Comparison of ENCODE assay signal across 9 mouse cellular contexts in genomic region chr4:119140126-119140525, GRCm38 (mm10). TPM values are rescaled to one million over a fixed set of nuclear protein-coding genes. Genes with fewer than 3 reads are reported as not detected.
DNase-seq lines count a peak whose midpoint lies in the region; ATAC-seq and TF ChIP-seq lines count a peak whose summit lies in the region.
"Had no signal": no experiment of that assay in that cellular context is flagged by ENCODE, and none has a peak within 500 bp of the region (broad histone marks: within the 10 kb centered on the region; RNA-seq: fewer than 3 reads in every experiment).

No protein-coding gene starts in this region.

- intact Hi-C loops in gastrocnemius, adult 2 months (cut with DNase I) = no loop called here
- intact Hi-C loops in gastrocnemius, postnatal 14 days (cut with DNase I; ENCODE audit: low total_unique reads) = no loop called here

- no peak overlapping the region for H3K27ac ChIP-seq in gastrocnemius, adult 2 months
- H3K27ac ChIP-seq: limb, embryonic 12.5 days had no signal

- no peak for DNase-seq in gastrocnemius, adult 2 months
- no peak for DNase-seq in gastrocnemius, postnatal 14 days
- DNase-seq in A20 (ENCODE audit: low read depth, low spot score) = peak; percentile 62
- DNase-seq in R1 (ENCODE audit: low read depth, low spot score) = peak; percentile 88
- no peak for DNase-seq in right cerebral cortex, postnatal 25 days
- no peak for DNase-seq in layer of hippocampus, adult 8-10 months (ENCODE audit: low spot score in 2 of 2)

- peak; percentile 81 for TF ChIP-seq CTCF in gastrocnemius, adult 2 months (IDR thresholded peaks at IDR 0.05)

- ATAC-seq in erythroid progenitor cell, adult 5-6 weeks (replicated peaks; ENCODE audit: low FRiP score, poor library complexity, severe bottlenecking) = peak; percentile 39; the same call in 1 of the 2 replicates
- ATAC-seq in megakaryocyte, adult 5-6 weeks (ENCODE audit: poor library complexity, severe bottlenecking) = peak; percentile 90

- H3K4me3 ChIP-seq in gastrocnemius, adult 2 months = no peak overlapping the region
- H3K4me3 ChIP-seq: limb, embryonic 12.5 days had no signal

RNA-seq across cellular contexts. Expression of gene Slc2a1, which starts 31.6 kb away (rescaled TPM):
- 1 to 10 TPM; 5.1 to 6.3 TPM for total RNA-seq in gastrocnemius, adult 2 months (2021)
- total RNA-seq in gastrocnemius, postnatal 14 days (2021) = 1 to 10 TPM; 4.8 to 6.6 TPM
- 1.1 and 5.4 TPM in 2 replicates for total RNA-seq in erythroid progenitor cell, adult 5-6 weeks (2015; ENCODE audit: low replicate concordance)
- 1.0 TPM in 1 of 2 replicates, not detected in the other for total RNA-seq in erythroid progenitor cell, adult 5-6 weeks (2017; ENCODE audit: low replicate concordance)
- total RNA-seq in megakaryocyte, adult 5-6 weeks (2015) = 9.0 and 14.4 TPM in 2 replicates
- 14.3 and 18.0 TPM in 2 replicates for total RNA-seq in megakaryocyte, adult 5-6 weeks (2017)
- total RNA-seq in layer of hippocampus, adult 8-10 months (2022) = 10 to 100 TPM; 86.4 to 96.6 (median 91.0) TPM

RNA-seq across cellular contexts. Expression of gene Zfp691, which starts 33.9 kb away (rescaled TPM):
- 10 to 100 TPM; 16.8 to 26.4 TPM for total RNA-seq in gastrocnemius, adult 2 months (2021)
- 10 to 100 TPM in 1 of 2 experiments, 1 to 10 TPM in 1; 9.3 to 13.5 TPM for total RNA-seq in gastrocnemius, postnatal 14 days (2021)
- 2.2 and 4.6 TPM in 2 replicates for total RNA-seq in erythroid progenitor cell, adult 5-6 weeks (2015; ENCODE audit: low replicate concordance)
- total RNA-seq in erythroid progenitor cell, adult 5-6 weeks (2017; ENCODE audit: low replicate concordance) = 2.2 and 8.5 TPM in 2 replicates
- total RNA-seq in megakaryocyte, adult 5-6 weeks (2015) = 7.0 and 10.2 TPM in 2 replicates
- 1.9 and 4.5 TPM in 2 replicates for total RNA-seq in megakaryocyte, adult 5-6 weeks (2017)
- total RNA-seq in layer of hippocampus, adult 8-10 months (2022) = 10 to 100 TPM in 1 of 4 experiments, 1 to 10 TPM in 3; 5.8 to 10.9 (median 7.5) TPM

RNA-seq across cellular contexts. Expression of gene Ermap, which starts 49.7 kb away (rescaled TPM):
- total RNA-seq in gastrocnemius, adult 2 months (2021) = not detected
- total RNA-seq in gastrocnemius, postnatal 14 days (2021) = under 1 TPM in 1 of 2 experiments, not detected in 1; 0.13 TPM
- 1,144 and 1,272 TPM in 2 replicates for total RNA-seq in erythroid progenitor cell, adult 5-6 weeks (2015; ENCODE audit: low replicate concordance)
- 1,113 and 1,126 TPM in 2 replicates for total RNA-seq in erythroid progenitor cell, adult 5-6 weeks (2017; ENCODE audit: low replicate concordance)
- 4.4 and 10.0 TPM in 2 replicates for total RNA-seq in megakaryocyte, adult 5-6 weeks (2015)
- total RNA-seq in megakaryocyte, adult 5-6 weeks (2017) = 3.7 and 8.2 TPM in 2 replicates
- total RNA-seq in layer of hippocampus, adult 8-10 months (2022) = under 1 TPM; 0.23 to 0.54 (median 0.28) TPM

RNA-seq across cellular contexts. Expression of gene Svbp, which starts 55.0 kb away (rescaled TPM):
- 10 to 100 TPM in 1 of 2 experiments, 1 to 10 TPM in 1; 9.7 to 11.9 TPM for total RNA-seq in gastrocnemius, adult 2 months (2021)
- total RNA-seq in gastrocnemius, postnatal 14 days (2021) = 10 to 100 TPM; 24.7 to 26.0 TPM
- 110 and 114 TPM in 2 replicates for total RNA-seq in erythroid progenitor cell, adult 5-6 weeks (2015; ENCODE audit: low replicate concordance)
- 171 and 238 TPM in 2 replicates for total RNA-seq in erythroid progenitor cell, adult 5-6 weeks (2017; ENCODE audit: low replicate concordance)
- 20.6 and 28.6 TPM in 2 replicates for total RNA-seq in megakaryocyte, adult 5-6 weeks (2015)
- total RNA-seq in megakaryocyte, adult 5-6 weeks (2017) = 19.7 and 42.9 TPM in 2 replicates
- 10 to 100 TPM; 15.4 to 21.1 (median 16.3) TPM for total RNA-seq in layer of hippocampus, adult 8-10 months (2022)

Comparison
In these comparisons a context has a peak if more than half of its experiments do, and no peak if none do; other contexts are left out.
1. DNase-seq: peak in A20 (single experiment) and R1 (single experiment); none in gastrocnemius, adult 2 months (single experiment), gastrocnemius, postnatal 14 days (single experiment), right cerebral cortex, postnatal 25 days (single experiment) and layer of hippocampus, adult 8-10 months (0 of 2).
2. RNA of gene Slc2a1, which starts 31.6 kb away (total RNA-seq): 86.4 to 96.6 TPM in layer of hippocampus, adult 8-10 months; 9.0 to 18.0 TPM in megakaryocyte, adult 5-6 weeks, 4.8 to 6.6 TPM in gastrocnemius, postnatal 14 days, 5.1 to 6.3 TPM in gastrocnemius, adult 2 months and 1.0 to 5.4 TPM in erythroid progenitor cell, adult 5-6 weeks; every median in the first group is over 4 times any median in the second.
3. RNA of gene Ermap, which starts 49.7 kb away (total RNA-seq): 1,113 to 1,272 TPM in erythroid progenitor cell, adult 5-6 weeks; 3.7 to 10.0 TPM in megakaryocyte, adult 5-6 weeks, 0.23 to 0.54 TPM in layer of hippocampus, adult 8-10 months, 0.13 TPM in gastrocnemius, postnatal 14 days and not detected in gastrocnemius, adult 2 months; every median in the first group is over 100 times any median in the second.